Mouse (Mus musculus) cortical plate, adult 2 months (tissue): Measurements from ENCODE around the gene Rps15.

ENCODE experiments used
- CTCF ChIP-seq: fragments of 200-500 bp; IDR thresholded peaks from 2 replicates; pipeline ENCODE4 v1.5.1; 2011; ENCODE audit warnings: mild to moderate bottlenecking, control low read depth, low read length; ENCODE audit not compliant: insufficient read depth; ENCODE audit errors: extremely low read depth
- POLR2A ChIP-seq: fragments of 200-500 bp; IDR thresholded peaks from 2 replicates; pipeline ENCODE4 v1.6.1; 2011; ENCODE audit warnings: mild to moderate bottlenecking, low read length, control low read depth; ENCODE audit not compliant: insufficient read depth; ENCODE audit errors: extremely low read depth

GRCm38 (mm10) chr10:80288657-80289056 lies 3.6 kb upstream of the Rps15 start:
- TF ChIP-seq POLR2A: no peak
- peak; percentile 16; the same call in 1 of the 2 replicates for TF ChIP-seq CTCF
